Mouse (Mus musculus): ENCODE measurements around the gene Mtf1. TPM values are rescaled to one million over a fixed set of nuclear protein-coding genes. Genes with fewer than 3 reads are reported as not detected.
A peak's percentile ranks its signal among the peaks of the same experiment; 100 is the strongest.

The Mtf1 gene
- polyA plus RNA-seq, 1 experiment from 2014 or later, result 9.8 TPM

DNA sequence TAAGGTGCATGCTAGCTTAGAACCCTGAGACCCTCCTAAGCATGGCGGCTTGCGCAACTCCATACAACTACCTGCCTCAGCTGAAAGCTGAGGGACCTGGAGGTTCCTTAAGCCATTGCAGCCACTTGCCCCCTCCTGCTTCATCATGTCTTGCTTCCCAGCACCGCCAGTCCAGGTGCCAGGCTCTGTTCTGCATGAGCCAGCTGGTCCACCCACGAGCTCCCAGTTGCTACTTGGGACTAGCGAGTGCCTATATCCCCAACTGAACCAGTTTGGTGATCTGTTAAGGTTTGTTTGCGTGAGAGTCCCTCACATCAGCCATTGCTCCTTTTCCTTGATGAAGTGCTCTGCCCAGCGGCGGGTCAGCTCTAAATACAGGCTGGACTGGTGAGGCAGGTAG is 54.4 kb downstream of the Mtf1 start:
- H3K4me3 ChIP-seq, result no peak overlapping the region
- no peak overlapping the region for H3K9ac ChIP-seq
- peaks cover 40% of the 10 kb centered on the region for H3K36me3 ChIP-seq
- H3K4me2 ChIP-seq, result no peak overlapping the region
- no peaks in the 10 kb centered on the region for H3K9me3 ChIP-seq (replicated peaks)
- peaks cover 17% of the 10 kb centered on the region for H3K4me1 ChIP-seq (replicated peaks)
- no peak overlapping the region for H3K27ac ChIP-seq (ENCODE audit: poor library complexity, severe bottlenecking)
- peaks cover 20% of the 10 kb centered on the region for H3K27me3 ChIP-seq (replicated peaks)
- no peak for ATAC-seq (ENCODE audit: insufficient number of reproducible peaks, low FRiP score)
- WGBS, result 92% methylated on average over 8 of the region's 8 CpGs

DNA sequence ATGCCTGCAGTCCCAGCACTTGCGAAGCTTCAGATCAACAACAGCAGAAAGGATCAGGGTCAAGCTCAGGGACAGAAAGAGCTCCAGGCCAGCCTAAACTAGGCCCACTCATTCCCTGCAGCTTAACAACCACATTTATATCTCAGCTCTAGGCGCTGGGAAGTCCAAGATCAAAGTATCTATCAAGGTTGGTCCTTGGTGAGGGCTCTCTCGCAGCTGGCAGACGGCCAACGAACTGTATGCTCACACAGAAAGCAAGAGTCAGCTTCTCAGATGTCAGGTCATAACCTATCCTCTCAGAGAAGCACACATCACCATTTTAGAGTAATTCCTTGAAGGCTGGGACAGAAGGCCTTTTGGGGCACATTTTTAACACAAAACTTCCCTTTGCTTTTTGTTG is 56.5 kb downstream of the Mtf1 start:
- no peak for ATAC-seq (ENCODE audit: insufficient number of reproducible peaks, low FRiP score)
- no peak overlapping the region for H3K27ac ChIP-seq (ENCODE audit: poor library complexity, severe bottlenecking)

DNA sequence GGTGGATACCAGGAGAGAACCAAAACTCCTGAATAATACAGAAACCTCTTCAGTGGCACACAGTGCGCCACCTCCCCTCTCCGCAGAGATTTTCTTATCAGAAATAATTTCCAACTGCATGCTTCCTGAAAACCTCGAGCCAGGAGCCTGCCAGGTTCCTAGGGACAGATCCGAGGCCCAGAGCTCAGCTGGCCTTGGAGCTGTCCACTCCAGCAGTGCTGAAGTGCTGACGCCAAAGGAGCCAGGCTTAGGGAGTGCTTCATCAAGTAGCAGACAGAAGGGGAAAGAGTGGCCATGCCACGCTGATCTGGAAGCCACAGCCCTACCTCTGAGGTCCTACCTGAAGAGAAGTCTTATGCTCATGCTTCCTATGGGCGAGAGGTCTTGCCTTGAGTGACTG is 58.5 kb downstream of the Mtf1 start:
- 0 out of 2 replicates have a peak, but pooled peaks have one; percentile 15 for ATAC-seq (ENCODE audit: insufficient number of reproducible peaks, low FRiP score)
- no peak overlapping the region for H3K4me2 ChIP-seq
- H3K27ac ChIP-seq (ENCODE audit: poor library complexity, severe bottlenecking), result no peak overlapping the region

More for the DNA sequence above, 56.5 kb downstream of the Mtf1 start:
- peaks cover 41% of the 10 kb centered on the region for H3K27me3 ChIP-seq (replicated peaks)
- 57% methylated on average over 5 of the region's 5 CpGs for WGBS
- H3K9me3 ChIP-seq (replicated peaks), result no peaks in the 10 kb centered on the region
- H3K9ac ChIP-seq, result no peak overlapping the region
- no peak overlapping the region for H3K4me2 ChIP-seq
- H3K36me3 ChIP-seq, result peaks cover 33% of the 10 kb centered on the region
- H3K4me3 ChIP-seq, result no peak overlapping the region
- H3K4me1 ChIP-seq (replicated peaks), result peaks cover 10% of the 10 kb centered on the region; the same call in 1 of the 2 replicates

GRCm38 (mm10) chr4:124861283-124862188 is 59.6 kb downstream of the Mtf1 start, which contains the start of gene Maneal:
Maneal (minus strand) TSS chr4:124862171.
- WGBS, result 4% methylated on average over 69 of the region's 77 CpGs
- H3K27me3 ChIP-seq (replicated peaks), result peaks cover 50% of the 10 kb centered on the region
- H3K4me3 ChIP-seq, result peak within 1 kb of the TSS; percentile 57
- H3K9me3 ChIP-seq (replicated peaks), result no peaks in the 10 kb centered on the region
- ATAC-seq (ENCODE audit: insufficient number of reproducible peaks, low FRiP score), result 0 out of 2 replicates have a peak, but pooled peaks have one; percentile 30
- H3K27ac ChIP-seq (ENCODE audit: poor library complexity, severe bottlenecking), result no peak within 1 kb of the TSS
- H3K4me2 ChIP-seq, result peak within 1 kb of the TSS; percentile 94
- H3K9ac ChIP-seq, result 0 out of 2 replicates have a peak within 1 kb of the TSS, but pooled peaks have one; percentile 33
- H3K36me3 ChIP-seq, result peaks cover 5% of the 10 kb centered on the region; the same call in 1 of the 2 replicates
- H3K4me1 ChIP-seq (replicated peaks), result peaks cover 10% of the 10 kb centered on the region; the same call in 1 of the 2 replicates

More for the DNA sequence above, 58.5 kb downstream of the Mtf1 start:
- Histone ChIP-seq H3K27me3 (replicated peaks) (peaks cover 50% of the 10 kb centered on the region), H3K9ac (no peak overlapping the region), H3K4me3 (no peak overlapping the region), H3K9me3 (replicated peaks) (no peaks in the 10 kb centered on the region), H3K4me1 (replicated peaks) (peaks cover 10% of the 10 kb centered on the region; the same call in 1 of the 2 replicates), H3K36me3 (peaks cover 15% of the 10 kb centered on the region)
- 4% methylated on average over 7 of the region's 7 CpGs for WGBS

GRCm38 (mm10) chr4:124872719-124873118 is 70.8 kb downstream of the Mtf1 start:
- Histone ChIP-seq H3K4me3 (no peak overlapping the region), H3K4me2 (no peak overlapping the region), H3K27ac (ENCODE audit: poor library complexity, severe bottlenecking) (no peak overlapping the region), H3K4me1 (replicated peaks) (no peaks in the 10 kb centered on the region), H3K36me3 (no peaks in the 10 kb centered on the region), H3K9me3 (replicated peaks) (peaks cover 6% of the 10 kb centered on the region; the same call in 1 of the 2 replicates), H3K27me3 (replicated peaks) (peaks cover 8% of the 10 kb centered on the region), H3K9ac (no peak overlapping the region)
- 85% methylated on average over 1 of the region's 1 CpGs for WGBS
- no peak for ATAC-seq (ENCODE audit: insufficient number of reproducible peaks, low FRiP score)

DNA sequence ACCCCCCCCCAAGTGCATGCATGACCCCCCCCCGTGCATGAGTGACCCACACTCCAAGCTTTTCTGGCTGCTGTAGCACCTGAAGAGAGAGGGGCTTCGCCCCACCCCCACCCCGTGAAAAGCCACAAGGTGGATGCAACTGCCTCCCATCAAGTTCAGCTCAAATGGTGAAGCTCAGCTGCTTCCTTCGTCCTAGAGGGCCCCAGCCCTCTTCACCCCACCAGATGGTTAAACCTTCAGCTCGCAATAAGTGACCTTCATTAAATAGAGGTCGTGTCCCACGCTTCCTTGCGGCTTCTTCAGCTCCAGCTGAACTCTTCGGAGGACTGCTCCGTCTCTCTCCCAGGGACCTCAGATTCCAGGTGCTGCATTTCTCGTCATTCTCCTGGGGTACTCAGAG is 78.7 kb downstream of the Mtf1 start, which contains the start of gene Epha10:
Epha10 (plus strand) TSS at position 301 of the 400 bp plus-strand sequence.
- H3K4me1 ChIP-seq (replicated peaks), result peaks cover 9% of the 10 kb centered on the region; the same call in 1 of the 2 replicates
- H3K4me2 ChIP-seq, result peak within 1 kb of the TSS; percentile 65
- H3K4me3 ChIP-seq, result peak within 1 kb of the TSS; percentile 29
- H3K27ac ChIP-seq (ENCODE audit: poor library complexity, severe bottlenecking), result no peak within 1 kb of the TSS
- no peaks in the 10 kb centered on the region for H3K36me3 ChIP-seq
- peaks cover 6% of the 10 kb centered on the region; the same call in 1 of the 2 replicates for H3K9me3 ChIP-seq (replicated peaks)
- H3K27me3 ChIP-seq (replicated peaks), result peaks cover 68% of the 10 kb centered on the region
- WGBS, result 6% methylated on average over 11 of the region's 11 CpGs
- H3K9ac ChIP-seq, result no peak within 1 kb of the TSS
- no peak for ATAC-seq (ENCODE audit: insufficient number of reproducible peaks, low FRiP score)

GRCm38 (mm10) chr4:124881341-124881908 is 79.5 kb downstream of the Mtf1 start:
- no peak overlapping the region for H3K27ac ChIP-seq (ENCODE audit: poor library complexity, severe bottlenecking)
- no peaks in the 10 kb centered on the region for H3K36me3 ChIP-seq
- WGBS, result under 1% methylated on average over 37 of the region's 37 CpGs
- peak overlapping the region; percentile 65 for H3K4me2 ChIP-seq
- ATAC-seq (ENCODE audit: insufficient number of reproducible peaks, low FRiP score), result no peak; the same call in 1 of the 2 replicates
- H3K4me1 ChIP-seq (replicated peaks), result peaks cover 9% of the 10 kb centered on the region; the same call in 1 of the 2 replicates
- no peak overlapping the region for H3K9ac ChIP-seq
- H3K4me3 ChIP-seq, result peak overlapping the region; percentile 29
- H3K9me3 ChIP-seq (replicated peaks), result peaks cover 6% of the 10 kb centered on the region; the same call in 1 of the 2 replicates
- peaks cover 76% of the 10 kb centered on the region for H3K27me3 ChIP-seq (replicated peaks)

GRCm38 (mm10) chr4:124882151-124882729 is 80.3 kb downstream of the Mtf1 start:
- Histone ChIP-seq H3K9me3 (replicated peaks) (peaks cover 6% of the 10 kb centered on the region; the same call in 1 of the 2 replicates), H3K4me2 (peak overlapping the region; percentile 65), H3K4me3 (0 out of 2 replicates have a peak overlapping the region, but pooled peaks have one; percentile 29), H3K9ac (no peak overlapping the region), H3K27me3 (replicated peaks) (peaks cover 84% of the 10 kb centered on the region), H3K36me3 (no peaks in the 10 kb centered on the region), H3K27ac (ENCODE audit: poor library complexity, severe bottlenecking) (no peak overlapping the region), H3K4me1 (replicated peaks) (peaks cover 9% of the 10 kb centered on the region; the same call in 1 of the 2 replicates)
- no peak for ATAC-seq (ENCODE audit: insufficient number of reproducible peaks, low FRiP score)
- under 1% methylated on average over 37 of the region's 37 CpGs for WGBS

DNA sequence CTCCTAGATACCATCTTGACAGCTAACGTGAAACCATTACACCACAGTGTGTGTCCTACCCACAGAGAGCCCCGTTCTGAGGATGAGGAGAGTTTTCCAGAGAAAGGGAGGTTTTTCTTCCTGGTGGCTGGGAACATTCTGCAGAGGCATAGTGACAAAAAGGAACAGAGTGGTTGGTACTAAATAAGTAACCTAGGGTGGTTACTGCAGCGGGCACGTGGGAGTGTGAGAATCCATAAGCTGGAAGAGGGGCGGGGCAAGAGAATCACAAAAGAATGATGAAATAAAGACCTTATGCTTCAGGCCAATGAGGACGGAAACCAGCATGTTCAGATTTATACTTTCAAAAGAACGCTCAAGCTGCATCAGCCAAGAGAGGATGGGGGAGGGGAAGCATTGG is 86.8 kb downstream of the Mtf1 start:
- no peak for ATAC-seq (ENCODE audit: insufficient number of reproducible peaks, low FRiP score)
- Histone ChIP-seq H3K4me2 (no peak overlapping the region), H3K36me3 (no peaks in the 10 kb centered on the region), H3K9ac (no peak overlapping the region), H3K4me3 (no peak overlapping the region), H3K9me3 (replicated peaks) (no peaks in the 10 kb centered on the region), H3K27me3 (replicated peaks) (peaks cover 93% of the 10 kb centered on the region), H3K27ac (ENCODE audit: poor library complexity, severe bottlenecking) (no peak overlapping the region), H3K4me1 (replicated peaks) (no peaks in the 10 kb centered on the region)
- 68% methylated on average over 7 of the region's 7 CpGs for WGBS

GRCm38 (mm10) chr4:124889935-124890334 is 88.0 kb downstream of the Mtf1 start:
- no peak overlapping the region for H3K9ac ChIP-seq
- peaks cover 94% of the 10 kb centered on the region for H3K27me3 ChIP-seq (replicated peaks)
- 78% methylated on average over 2 of the region's 2 CpGs for WGBS
- H3K27ac ChIP-seq (ENCODE audit: poor library complexity, severe bottlenecking), result no peak overlapping the region
- H3K36me3 ChIP-seq, result no peaks in the 10 kb centered on the region
- ATAC-seq (ENCODE audit: insufficient number of reproducible peaks, low FRiP score), result no peak
- no peaks in the 10 kb centered on the region for H3K9me3 ChIP-seq (replicated peaks)
- peaks cover 6% of the 10 kb centered on the region for H3K4me1 ChIP-seq (replicated peaks)
- H3K4me3 ChIP-seq, result no peak overlapping the region
- no peak overlapping the region for H3K4me2 ChIP-seq
